Mouse (Mus musculus) c-Kit-positive CD71-negative TER-119-negative erythroid progenitor cells, embryonic 14.5 days (primary cell): ENCODE results near the gene Atp8b4.

Source experiments
- DNase-seq: peaks from one replicate; pipeline ENCODE4 v3.0.0-alpha.2; 2013; ENCODE audit warnings: low read depth

Atp8b4 gene

DNA sequence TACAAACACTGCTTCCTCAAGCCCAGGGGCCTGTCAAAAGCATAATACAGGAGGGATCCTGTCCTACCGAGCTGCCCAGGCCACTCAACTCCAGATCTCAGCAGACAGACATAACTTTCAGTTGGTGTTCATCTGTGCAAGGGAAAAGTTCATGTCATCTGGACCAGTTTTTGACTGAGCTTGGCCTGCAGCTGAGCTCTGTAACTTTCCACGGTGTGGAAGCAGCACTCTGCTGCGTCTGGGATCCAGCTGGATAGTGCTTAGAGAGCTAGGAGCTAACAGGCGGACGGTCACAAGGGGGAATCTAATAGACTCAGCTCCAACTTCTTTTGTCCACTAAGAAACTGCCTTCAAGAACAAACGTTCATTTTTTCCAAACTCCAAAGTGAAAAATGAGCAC, 139.8 kb downstream of the Atp8b4 start:
- no peak for DNase-seq

DNA sequence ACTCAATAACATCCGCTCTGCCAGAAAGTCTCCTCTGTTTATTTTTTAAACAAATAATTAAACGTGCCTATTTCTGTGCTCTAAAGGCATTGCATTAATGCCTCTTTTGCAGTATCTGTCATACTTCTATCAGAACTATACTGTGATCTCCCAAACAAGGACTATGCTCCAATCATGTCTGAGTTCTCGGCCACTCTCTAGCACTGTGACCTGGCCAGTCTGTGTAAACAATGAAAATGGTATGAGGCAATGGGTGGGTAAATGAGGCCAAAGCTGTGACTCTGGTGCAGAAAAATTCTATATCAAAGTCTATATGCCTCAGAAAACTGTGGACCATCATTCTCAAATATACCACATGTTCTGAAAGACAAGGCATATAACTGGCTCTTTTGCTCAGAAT, 140.5 kb downstream of the Atp8b4 start:
- DNase-seq = no peak

DNA sequence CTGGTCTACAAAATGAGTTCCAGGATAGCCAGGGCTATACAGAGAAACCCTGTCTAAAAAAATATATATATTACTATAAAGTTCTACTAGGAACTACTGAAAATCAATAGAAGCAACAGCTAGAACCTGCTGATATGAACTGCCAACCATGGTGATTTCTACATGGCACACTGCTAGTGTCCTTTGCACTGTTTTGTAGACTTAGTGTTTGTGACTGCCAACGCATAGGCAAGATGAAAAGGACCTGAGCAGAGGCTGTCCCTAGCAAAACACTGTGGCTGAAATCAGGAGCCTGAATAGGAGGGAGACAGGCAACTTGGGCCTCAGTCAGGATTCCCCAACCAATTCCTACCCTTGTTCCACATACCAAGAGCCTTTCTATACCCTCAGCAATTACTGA, 141.2 kb downstream of the Atp8b4 start:
- DNase-seq = no peak

DNA sequence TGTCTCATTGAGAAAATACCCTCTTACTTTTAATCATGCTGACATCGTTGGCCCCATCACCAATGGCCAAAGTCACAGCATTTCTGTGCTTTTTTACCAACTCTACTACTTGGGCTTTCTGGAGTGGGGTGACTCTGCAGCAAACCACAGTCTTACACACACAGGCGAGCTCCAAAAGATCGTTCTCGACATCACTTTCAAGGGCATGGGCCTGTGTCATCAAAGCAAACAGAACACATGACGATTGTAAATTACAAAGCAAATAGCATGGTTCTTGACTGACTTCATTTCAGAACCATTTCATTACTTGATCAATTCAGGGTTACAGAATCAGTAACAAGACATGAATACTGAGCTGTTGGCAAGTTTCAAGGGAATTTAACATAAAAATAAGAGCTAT, 141.7 kb downstream of the Atp8b4 start:
- DNase-seq = no peak

DNA sequence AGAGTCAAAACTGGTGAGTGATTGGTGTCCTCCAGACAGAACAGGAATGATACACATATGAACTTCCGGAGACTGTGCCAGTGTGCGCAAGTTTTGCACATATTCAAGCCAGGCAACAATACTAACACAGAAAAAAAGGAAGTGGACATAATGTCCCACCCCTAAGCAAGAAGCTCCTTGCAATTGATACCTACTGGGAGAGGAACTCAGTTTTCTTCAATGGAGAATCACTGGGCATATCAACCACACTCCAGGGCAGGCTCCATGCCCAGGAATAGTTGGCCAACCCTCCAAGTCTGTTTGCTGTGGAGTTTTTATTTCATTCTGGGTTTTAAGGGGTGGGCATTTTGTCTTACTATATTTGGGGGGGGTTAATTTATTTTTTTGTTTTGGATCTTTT, 145.2 kb downstream of the Atp8b4 start:
- no peak for DNase-seq

DNA sequence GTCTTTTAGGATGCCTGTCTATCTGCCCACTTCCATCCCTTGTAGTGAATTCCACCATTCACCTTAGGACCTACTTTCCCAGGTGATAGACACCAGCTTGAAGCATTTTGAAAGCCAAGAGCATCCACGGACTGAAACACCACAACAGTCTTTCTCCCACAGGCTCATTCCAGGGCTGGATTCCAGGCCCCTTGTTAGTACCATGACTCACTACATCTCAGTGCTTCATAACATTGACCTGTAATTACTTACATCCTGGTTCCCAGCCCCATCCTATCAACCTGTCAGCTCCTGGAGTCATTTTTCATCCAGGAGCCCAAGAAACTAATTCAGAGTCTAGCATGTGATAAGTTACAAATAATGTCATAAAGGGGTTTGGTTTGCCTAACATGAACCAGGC, 148.7 kb downstream of the Atp8b4 start:
- no peak for DNase-seq

DNA sequence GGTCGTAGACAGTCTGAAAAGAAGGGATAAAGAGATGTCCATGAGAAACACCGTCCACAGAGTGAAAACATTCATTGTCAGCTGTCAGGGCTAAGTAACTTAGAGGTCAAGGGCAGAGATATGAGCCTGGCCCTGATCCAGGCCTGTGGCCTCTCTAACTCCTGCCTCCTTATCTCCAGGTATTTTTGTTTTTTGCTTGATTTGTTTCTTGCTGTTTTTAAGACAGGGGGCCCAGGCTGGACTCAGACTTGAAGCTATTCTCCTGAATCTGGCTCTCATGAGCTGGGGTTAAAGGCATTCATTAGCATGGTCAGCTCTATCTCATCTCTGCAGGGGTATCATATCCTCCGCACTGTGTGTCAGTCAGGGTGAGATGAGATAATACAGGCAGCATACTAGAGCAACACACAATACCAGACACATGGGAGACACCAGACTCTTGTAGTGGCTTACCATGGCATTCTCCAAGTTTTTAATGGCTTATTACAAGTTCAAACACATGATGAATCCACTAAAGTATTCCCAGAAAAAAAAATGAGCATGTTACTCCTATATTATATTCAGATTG, 157.4 kb downstream of the Atp8b4 start:
- no peak for DNase-seq

DNA sequence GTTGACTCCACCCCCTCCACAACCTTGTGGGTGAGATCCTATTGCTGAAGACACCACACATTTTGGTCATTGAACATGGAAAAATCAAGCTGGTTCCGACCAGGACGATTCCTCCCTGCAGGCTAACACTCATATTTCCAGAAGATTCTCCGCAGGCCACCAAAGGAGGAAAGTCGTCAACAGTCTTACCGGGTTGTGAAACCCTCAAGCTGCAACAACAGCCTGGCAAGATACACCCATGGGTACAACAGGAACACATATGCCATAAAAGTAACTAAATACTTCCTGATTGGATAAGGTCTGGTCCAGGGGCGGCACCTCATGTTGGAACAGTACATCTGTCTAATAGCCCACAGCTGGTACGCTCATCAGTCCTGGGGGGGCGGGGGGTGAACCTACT, 159.0 kb downstream of the Atp8b4 start:
- no peak for DNase-seq

DNA sequence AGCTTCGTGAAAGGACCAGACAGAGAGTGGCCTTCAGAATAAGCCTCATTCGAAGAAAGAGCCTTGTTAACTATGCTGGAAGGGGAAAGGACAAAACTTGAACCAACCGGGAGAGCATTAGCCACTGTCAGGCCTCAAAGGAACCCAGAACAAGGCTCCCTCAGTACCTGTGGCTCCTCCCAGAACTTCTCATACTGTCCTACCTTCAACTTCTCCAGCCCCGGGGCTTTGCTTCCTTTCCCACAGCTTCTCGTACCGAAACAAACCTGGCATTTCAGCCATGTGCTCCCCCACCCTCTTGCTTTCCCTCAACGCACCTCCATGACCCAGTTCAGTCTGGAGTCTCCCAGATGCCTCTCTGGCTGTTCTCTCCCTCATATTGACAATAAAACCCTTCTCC, 160.3 kb downstream of the Atp8b4 start:
- DNase-seq = no peak

DNA sequence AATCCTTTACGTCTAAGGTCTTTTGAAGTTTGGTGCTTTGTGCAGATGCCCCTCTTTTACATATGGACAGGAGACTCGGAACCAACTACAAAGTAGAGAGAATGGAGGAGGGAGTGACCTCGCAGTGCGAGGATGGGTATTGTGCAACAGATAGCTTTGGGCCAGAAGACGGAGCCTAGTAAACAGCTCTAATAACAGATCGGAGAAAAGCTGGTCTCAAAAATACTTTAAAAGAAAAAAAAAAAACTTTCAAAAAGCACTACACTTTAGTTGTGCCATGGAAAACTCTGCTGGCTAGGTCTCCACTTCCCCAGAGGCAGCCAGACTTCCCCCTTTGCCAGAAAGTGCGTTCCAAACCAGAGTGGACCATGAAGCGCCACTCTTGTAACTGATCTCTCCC, 161.0 kb downstream of the Atp8b4 start:
- DNase-seq = no peak

DNA sequence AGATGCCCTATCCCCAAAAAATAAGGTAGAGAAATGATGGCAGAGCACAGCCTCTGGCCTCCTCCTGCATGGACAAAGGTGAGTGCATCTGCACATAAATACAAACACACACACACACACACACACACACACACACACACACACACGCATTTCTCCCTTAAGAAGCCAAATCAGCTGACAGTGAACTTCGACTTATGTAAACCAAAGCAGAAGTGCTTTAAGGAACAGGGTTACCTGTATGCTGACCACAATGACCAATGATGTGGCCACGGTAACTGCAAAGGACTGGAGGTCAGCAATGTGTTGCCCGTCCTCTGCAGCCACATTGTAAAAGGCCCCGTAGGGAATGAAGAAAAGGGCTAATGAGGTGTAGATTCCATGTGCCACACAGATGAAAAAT, 163.3 kb downstream of the Atp8b4 start:
- no peak for DNase-seq

DNA sequence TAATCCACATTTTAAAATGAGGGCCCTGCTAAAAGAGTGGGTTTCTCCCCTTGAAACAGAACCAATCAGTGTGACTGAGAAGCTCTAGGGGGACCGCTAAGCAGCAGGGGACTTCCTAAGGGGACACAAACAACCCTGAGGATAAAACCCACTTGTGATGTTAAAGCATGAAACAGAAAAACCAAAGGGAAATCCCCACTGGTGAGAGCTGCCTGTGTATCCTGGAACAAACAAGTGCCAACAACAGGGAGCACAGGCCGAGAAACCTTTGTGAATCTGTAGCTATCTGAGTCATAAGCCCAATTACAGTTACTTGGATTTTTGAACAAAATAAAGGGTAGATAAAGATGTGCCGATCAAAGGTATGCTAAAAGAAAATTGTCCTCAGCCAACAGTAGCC, 168.7 kb downstream of the Atp8b4 start:
- DNase-seq = no peak

DNA sequence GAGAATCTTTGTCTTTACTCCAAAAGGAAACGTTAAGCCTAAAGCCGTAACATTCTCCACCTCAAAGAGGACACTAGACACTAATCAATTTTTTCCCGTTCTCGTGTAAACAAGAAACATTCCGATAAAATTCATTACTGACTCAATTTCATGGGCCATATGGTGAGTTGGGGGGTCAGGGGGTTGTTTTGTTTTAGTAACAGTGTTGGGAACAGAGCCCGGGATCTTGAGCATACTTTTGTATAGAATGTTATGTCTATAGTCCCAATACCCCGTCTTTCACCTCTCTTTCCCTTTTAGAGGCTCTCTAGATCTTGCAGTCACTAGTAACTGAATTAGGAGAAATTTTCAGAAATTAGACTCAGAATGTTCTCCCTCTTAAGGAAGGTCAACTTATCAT, 177.3 kb downstream of the Atp8b4 start:
- DNase-seq = no peak

DNA sequence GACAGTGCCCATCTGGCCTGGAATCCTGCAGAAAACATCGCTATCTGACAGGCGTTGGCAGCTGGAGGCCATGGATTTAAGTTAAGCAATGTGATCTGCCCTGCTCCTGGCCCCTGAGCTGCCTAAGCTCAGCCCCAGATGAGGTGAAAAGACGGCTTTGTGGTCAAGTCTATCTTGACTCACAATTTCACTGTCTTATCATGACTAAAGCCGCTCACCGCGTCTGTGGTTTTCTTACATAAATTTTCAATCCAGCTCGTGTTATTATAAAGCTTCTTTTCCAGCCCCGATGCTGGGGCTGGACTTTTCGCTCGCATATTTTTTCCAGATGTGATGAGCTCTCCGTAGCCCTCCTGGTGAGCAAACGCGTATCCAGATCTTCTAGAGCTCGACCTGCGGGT, 177.8 kb downstream of the Atp8b4 start:
- DNase-seq = no peak

DNA sequence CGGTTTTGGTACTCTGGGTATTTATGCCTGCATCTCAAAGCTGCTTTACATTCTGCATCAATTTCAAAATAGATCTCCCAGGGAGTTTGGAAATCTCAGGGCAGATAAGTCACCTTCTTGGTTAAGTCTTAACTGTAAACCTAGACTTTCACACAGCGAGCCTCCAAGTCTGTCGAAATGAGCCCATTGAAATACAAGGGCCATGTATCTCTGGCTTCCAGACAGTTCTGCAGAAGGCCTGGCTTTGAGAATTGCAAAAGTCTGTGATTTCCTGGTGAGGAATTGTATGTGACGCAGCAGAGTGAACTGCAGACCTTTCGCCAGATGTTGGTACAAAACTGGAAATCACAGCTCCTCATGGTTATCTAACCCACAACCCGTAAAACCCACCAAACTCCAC, 182.4 kb downstream of the Atp8b4 start:
- DNase-seq = no peak

DNA sequence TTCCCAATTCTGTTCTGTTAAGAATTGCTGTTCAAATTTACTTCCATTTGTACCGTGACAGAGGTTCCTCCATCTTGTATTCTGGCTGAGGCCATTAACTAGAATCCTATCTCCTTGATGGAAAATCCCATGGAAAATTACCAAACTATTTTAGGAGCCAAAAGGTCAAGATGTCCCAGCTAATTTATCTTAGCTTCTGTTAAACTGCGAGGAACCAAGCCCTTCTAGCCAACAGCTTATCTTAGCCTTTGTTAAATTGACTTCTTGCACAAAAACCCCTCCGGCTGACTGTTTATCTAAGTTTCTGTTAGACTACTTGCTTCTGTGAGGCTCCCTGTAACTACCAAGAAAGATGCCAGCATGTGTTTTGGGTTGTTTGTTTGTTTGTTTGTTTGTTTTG, 183.5 kb downstream of the Atp8b4 start:
- DNase-seq = no peak

DNA sequence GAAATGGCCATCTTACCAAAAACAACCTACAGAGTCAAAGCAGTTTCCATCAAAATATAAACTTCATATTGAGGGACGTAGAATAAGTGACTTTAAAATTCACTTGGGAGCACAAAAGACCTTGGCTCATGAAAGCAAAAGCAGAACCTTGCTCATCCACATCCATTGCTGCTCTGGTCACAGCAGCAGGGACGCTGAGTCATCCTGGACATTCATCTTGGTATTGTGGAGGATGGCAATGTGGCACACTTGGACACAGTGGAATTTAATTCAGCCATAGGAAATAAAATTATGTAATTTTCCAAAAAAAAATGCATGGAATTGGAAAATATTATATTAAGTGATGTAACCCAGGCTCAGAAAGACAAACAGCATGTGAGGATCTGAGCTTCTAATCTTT, 184.1 kb downstream of the Atp8b4 start:
- DNase-seq = no peak

DNA sequence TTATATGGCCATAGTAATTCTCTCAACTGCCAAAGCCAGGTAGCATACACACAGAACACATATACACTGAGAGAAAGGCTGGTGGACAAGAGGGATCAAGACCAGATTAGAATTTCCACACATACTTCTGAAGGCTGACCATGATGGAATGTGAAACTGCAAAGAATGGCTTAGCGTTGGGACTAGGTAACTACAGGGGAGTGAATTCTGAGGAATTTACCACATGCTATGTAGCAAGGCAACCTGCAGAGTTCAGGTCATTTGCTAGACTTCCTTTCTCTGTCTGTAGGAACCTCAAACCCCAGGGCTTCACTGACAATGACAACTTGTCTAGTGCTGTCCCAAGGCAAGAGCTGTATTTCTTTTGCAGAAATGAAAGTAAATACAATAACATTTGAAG, 189.4 kb downstream of the Atp8b4 start:
- no peak for DNase-seq

DNA sequence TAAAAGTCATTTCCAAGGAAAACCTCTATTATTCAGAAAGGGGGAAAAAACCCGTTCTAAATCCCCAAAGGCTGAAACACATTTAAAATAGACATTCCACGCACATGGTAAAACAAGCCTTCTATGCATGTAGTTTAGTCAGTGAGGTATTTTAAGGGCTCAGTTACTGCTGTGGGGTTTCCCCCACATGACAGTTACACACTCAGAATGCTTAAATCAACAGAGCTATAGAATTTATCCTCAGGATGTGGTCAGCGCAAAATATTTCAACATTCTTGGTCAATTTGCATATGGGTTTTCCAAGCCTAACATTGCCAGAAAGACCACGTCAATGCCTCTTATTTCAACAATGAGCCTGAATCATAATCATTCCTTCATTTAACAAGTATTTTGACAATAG, 190.5 kb downstream of the Atp8b4 start:
- no peak for DNase-seq

DNA sequence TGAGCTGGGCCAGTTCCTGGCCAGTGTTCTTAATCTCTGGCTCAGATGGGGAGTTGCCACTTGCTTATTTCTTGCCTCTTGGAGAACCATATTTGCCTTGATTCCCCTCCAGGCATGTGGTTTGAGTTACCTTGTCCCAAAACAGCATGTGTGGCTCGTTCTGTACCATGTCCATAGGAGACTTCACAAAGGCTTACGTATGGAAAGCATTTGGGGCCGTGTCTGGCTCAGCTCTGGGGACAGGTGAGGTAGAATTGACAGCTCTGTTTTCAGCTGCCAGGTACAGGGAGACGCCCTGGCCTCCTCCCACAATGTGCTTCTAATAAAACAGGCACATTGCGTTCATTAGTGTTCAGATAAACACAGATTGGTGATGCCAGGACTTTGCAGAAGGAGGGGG, 195.9 kb downstream of the Atp8b4 start:
- no peak for DNase-seq

DNA sequence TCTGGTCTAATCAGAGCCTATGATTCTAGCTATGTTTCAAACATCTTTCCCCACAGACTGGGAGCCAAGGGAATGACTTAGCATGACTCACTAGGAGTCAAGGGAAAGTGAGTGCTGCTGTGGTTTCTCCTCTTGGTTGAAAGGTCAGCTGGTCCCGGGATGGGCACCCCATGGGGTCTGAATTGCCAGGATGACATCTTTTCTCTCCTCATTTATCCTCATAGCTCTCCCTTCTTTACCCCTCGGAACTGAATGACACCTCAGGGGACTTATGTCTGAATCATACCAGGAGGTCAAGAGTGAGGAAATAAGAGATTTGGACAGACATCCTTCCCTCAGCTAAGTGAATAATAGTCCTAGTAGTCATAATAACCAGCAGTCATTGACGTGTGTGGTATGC, 197.2 kb downstream of the Atp8b4 start:
- no peak for DNase-seq

DNA sequence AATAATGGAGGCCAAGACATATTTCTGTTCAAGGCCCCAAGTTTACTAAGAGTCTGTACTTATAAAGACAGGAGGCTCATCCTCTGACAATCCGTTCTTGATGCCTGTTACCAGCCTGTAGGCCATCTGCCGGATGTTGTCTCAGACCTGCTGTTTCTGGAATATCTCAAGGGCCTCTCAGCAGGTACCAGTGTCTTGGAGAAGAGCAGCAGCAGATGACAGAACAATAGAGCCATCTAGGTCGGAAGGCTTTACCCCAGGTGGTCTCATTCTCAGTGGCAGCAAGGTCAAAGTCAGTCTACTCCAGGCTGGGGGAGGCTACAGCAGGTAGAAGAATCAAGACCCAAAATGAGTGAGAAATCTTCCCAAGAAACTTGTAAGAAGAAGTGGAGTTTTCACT, 198.1 kb downstream of the Atp8b4 start:
- DNase-seq = no peak

DNA sequence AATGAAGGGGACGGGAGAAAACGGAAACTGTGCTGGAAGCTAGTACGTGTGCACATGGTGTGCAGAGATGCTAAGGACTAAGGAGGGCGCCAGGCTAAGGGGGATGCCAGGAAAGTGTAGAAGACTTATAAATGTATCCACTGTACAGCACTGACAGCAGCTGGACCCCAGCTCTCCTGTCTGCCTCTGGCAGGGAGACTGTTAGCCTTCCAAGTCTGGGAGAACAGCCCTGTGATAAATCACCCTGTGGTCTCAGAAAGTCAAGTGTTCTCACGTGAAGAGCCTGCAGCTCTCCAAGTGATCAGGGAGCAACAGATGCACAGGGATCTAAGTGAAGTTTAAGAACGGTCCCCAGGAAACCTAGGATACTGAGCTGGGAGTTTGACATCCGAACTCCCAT, 209.8 kb downstream of the Atp8b4 start:
- DNase-seq = no peak

DNA sequence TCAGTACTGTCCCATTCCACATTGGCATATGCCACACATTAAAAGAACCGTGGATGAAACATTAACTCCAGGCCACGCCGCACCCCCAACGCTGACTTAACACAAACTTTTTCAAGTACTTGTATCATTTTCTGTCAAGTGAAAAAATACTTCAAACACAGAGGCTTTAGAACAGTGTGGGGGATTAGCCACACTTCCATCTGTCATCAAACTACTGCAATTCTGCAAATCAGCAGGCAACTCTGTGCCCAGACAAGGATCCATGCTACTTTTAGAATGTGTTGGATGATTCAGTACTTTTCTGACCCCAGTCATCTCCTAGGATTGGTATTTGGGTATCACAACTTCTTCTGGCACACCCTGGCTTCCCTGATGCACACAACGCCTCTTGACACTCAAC, 212.5 kb downstream of the Atp8b4 start:
- DNase-seq = no peak

DNA sequence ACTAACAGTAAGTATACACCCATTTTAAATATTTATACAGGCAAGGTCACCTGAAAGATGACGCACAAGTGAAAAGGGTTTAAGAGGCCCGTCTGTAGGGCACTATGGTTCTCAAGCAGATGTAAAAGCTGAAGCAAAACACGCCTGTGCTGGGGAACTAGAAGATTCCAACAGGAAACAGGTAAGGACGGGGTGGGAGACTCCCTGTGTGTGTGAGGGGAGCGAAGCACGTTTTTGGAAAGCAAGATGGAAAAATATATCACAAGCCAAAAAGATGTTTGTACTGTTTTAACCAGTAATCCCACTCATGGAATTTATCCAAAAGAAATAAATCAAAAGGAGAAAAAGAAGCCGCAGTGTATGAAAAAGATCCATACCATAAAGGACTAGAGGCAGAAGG, 214.1 kb downstream of the Atp8b4 start:
- no peak for DNase-seq
